Mouse (Mus musculus) spleen, postnatal 4 days (tissue): ENCODE measurements around the gene Dgke.
"Not testable (repeated sequence)": the region's sequence is repeated elsewhere in the genome, so short reads cannot be mapped to it uniquely, and the experiment has no call there.

ENCODE experiments used
- DNase-seq, 2 experiments: peaks; one replicate each; pipeline ENCODE4 v3.0.0; 2022; ENCODE audit warnings: low spot score in 2 of 2

Dgke gene

DNA sequence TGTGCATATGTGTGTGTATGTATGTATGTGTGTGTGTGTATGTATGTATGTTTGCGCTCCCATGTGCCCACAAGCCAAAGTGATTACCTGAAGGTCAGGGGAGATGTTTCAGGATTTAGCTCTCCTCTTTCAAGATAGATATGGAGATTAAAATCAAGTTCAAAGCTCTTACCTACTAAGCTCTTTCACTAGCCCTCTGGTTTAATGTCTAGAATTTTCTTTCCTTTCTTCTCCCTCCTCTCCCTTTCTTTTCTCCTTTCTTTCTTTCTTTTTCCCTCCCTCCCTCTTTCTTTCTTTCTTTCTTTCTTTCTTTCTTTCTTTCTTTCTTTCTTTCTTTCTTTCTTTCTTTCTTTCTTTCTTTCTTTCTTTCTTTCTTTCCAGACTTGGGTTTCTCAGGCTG, at the start of gene Dgke:
Gene Dgke, minus strand, starts transcription at position 101 of the 400 bp plus-strand sequence.
- DNase-seq: no peak

DNA sequence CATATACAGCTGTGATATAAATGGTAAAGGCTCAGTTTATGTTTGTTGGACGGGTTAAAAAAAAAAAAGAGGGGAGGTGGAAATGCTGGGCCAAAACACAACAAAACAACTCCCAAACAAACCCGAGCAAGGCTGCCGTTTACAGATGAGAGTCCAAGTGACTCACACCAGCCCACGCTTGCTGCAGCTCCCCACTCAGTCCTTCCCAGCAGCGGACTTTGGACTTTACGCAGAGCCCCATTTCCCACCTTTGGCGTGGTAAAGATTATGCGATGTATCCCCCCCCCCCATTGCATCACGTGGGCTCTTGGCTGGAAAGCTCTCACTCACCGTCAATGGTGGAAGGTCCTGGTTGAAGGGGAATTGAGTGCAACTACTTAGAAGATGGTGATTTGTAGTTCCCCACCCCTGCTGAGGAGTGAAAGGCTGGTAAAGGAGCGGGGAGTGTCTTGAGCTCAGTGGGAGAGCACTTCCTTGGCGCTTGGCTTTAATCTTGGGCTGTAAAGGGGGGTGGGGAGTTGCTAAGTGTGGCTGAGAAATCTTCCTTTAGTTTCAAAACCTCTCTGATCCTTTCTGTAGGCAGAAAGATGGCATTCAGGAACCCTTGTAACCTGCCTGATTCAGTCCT, 40.6 kb upstream of the Dgke start:
- no peak for DNase-seq

- peak; percentile 37 to 72 for DNase-seq
Measured at GRCm38 (mm10) chr11:89105823-89106222, 39.2 kb upstream of the Dgke start.

GRCm38 (mm10) chr11:89105211-89105610, 38.6 kb upstream of the Dgke start:
- no peak for DNase-seq

DNA sequence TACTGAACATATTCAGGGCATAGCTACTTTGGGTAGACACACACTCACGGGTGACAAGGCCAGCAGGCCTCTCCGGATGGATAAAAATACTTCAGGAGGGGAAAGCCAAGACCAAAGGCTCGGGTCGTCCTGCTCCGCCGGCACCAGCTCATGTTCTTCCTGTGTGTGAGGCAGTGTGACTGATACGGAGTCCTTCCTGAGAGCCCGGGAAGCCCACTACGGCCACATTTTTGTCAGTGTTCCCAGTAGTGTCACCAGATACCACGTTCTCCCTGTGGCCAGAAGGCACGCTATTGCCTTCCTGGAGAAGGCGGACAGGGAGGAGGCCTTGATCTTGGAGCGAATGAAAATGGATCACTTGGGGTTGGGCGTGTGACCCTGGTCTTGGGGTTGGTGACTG, 36.5 kb upstream of the Dgke start:
- DNase-seq: no peak

DNA sequence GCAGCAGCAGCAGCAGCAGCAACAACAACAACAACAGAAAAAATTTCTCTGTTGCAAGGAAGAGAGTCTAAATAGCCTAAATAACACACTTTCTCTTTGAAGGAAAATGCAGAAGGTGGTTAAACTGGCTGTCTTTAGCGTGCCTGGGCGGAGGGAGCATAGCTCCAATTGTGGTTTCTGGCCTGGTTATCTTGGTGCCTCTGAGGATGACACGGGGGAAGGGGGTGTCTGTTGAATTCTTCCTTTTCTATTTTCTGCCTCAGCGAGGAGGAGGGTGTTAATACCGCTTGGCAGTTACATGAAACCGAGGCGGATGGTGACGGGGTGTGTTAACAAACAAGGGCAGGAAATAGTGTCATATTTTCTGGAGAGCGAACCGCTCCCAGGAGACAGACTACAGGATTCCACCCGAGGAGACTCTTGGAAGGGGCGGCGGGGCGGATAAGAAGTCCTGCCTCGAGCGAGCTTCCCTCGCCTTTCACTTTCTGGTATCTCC, 34.2 kb upstream of the Dgke start:
- no peak for DNase-seq

DNA sequence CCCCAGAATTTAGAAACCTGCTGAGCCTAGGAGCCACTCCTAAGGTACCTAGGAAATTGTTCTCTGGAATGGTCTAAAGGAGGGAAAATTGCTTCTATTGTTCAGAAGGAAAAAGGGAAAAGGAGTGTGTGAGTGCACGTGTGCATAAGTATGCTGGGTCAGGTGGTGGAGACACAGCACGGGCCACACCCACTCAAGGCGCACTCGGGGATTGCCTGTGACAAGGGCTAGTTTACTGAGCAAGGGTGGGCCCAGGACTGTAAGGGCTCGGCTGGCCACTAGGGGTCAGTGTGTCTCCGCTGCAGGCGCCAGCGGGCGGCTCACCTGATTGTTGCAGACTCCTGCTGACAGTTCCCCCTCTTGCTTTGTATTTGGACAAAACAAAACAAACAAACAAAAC, 33.8 kb upstream of the Dgke start:
- DNase-seq: peak; percentile 85 to 94

- no peak for DNase-seq
Measured at GRCm38 (mm10) chr11:89098930-89099329, 32.3 kb upstream of the Dgke start.

GRCm38 (mm10) chr11:89098083-89098835, 31.6 kb upstream of the Dgke start:
- no peak for DNase-seq

DNA sequence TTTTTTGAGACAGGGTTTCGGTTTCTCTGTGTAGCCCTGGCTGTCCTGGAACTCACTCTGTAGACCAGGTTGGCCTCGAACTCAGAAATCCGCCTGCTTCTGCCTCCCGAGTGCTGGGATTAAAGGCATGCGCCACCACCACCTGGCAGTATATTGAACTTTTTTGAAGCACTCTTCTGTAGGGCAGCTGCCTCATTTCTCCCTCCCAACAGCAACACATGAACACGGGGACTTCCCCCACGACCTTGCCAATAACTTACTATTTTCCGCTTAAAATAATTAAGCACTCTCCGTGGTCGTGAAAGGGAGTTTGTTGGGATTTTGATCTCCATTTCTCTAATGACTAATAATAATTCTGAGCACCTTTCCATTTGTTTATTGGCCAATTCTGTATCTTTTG, 30.6 kb upstream of the Dgke start:
- not testable (repeated sequence) for DNase-seq

DNA sequence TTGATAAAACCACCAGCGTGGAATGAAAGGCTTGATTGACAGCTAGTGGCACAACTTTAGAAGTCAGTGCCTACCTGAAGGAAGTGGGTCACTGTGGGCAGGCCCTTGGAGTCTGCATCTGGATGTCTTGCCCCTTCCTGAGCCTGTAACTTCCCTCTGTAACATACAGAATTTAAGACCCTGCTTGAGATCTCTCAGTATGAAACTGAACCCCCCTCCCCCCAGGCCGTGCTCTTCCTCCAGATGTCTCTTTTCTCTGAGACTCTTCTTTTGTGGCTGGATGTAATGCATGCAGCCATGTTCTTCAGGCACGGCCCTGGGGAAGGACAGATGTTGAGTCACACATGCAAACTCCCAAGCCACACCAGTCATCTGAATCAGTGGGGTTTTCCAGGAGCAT, 28.7 kb upstream of the Dgke start:
- no peak for DNase-seq

DNA sequence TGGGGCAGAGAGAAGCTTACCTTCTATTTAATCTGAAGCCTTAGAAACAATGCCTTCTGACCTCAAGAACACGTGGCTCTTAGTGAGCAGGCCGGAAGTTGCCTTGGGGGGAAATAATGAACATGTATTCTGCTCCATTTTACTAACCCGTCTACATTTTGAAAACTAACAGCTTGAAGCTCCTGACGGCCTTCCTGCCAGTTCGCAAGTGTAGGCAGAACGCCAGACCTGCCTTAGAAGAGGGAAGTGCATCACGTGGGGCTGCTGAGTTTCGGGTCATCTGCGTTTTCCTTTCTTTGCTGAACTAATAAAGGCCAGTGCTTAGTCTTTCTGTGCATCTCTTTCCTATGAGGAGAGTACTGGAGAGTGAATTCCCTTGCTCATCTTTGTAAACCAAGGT, 26.1 kb upstream of the Dgke start:
- DNase-seq: peak; percentile 57 to 72

GRCm38 (mm10) chr11:89090359-89090758, 23.7 kb upstream of the Dgke start:
- DNase-seq: not testable (repeated sequence)

DNA sequence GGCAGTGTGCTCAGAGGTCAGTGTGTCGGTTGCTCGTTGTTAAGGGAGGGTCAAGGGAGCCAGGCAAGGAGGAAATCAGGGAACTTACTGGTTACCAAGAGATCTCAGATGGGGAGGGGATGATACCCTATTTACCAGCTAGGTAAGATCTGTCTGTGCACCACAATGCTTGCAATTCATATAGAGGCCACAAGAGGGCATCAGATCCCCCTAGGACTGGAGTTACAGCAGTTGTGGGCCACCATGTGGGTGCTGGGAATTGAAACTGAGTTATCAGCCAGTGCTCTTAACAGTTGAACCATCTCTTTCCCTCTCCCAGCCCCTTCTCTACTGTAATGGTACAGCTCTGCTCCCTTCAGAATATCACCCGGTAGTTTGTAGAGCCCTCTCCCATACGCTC, 22.1 kb upstream of the Dgke start:
- no peak for DNase-seq

- DNase-seq: no peak
Measured at GRCm38 (mm10) chr11:89086208-89086809, 19.7 kb upstream of the Dgke start.

GRCm38 (mm10) chr11:89084601-89085000, 18.0 kb upstream of the Dgke start:
- peak; percentile 54 to 74 for DNase-seq

DNA sequence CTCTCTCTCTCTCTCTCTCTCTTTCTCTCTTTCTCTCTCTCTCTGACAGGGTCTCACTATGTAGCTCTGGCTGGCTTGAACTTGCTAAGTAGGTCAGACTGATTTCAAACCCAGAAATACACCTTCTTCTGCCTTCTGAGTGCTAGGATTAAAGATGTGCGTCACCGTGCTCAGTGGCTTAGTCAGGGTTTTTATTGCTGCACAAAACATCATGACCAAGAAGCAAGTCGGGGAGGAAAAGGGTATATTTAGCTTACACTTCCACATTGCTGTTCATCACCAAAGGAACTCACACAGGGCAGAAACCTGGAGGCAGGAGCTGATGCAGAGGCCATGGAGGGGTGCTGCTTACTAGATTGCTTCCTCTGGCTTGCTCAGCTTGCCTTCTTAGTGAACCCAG, 16.0 kb upstream of the Dgke start:
- DNase-seq: not testable (repeated sequence)

- not testable (repeated sequence) for DNase-seq
Measured at GRCm38 (mm10) chr11:89081906-89082305, 15.3 kb upstream of the Dgke start.

DNA sequence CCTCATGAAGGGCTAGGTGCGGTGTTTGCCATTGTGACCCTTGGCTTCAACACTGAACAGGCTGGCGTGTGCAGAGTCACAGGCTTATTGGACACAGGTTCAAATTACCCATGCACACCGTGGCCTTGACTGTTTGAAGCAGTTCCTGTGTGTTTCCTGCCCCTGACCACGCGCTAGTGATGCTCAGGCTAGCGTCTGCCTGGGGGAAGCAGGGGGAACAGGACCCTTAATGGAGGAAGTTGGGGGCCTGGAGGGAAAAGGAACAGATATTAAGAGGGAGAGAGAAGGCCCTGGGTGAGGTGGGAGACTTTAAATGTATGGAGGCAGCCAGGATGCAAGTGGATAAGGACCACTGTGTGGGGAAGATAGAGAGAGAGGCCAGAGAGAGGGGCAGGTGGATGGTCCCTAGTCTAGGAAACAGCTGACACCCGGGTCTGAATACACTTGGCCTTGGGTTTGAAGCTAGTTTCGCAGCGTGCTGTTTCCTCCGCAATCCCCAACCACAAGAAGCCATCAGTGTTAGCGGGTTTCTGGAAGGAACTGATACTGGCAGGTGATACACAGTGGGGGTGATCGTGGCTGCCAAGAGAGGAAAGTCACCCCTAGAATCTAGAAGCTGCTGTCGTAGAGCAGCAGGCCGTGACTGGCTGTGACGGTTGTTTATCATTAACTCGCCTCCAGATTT, 12.5 kb upstream of the Dgke start:
- peak; percentile 46 to 70 for DNase-seq

DNA sequence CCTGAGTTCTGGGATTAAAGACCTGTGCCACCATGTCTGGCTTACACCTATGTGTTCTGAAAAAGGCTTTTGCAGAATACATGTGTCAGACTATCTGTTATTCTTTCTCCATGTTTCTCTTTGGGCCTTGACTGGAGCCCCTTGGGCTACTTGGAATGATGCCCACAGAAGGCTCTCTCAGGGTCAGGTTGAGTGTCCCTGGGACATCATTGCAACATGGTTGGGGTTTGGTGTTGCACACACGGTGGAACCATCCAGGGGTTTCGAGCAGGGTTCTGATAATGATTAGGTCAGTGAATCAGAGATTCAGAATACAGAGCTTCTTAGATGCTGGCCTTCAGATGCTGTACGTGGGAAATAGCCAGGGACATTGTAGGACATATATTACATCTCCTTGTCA, 11.7 kb upstream of the Dgke start:
- DNase-seq: no peak

GRCm38 (mm10) chr11:89077601-89078000, 11.0 kb upstream of the Dgke start:
- DNase-seq: peak in 1 of 2 experiments; percentile 31

- no peak for DNase-seq
Measured at GRCm38 (mm10) chr11:89076370-89076821, 9.7 kb upstream of the Dgke start.
